Mouse (Mus musculus) CH12.LX (cell line): ENCODE data around the gene Iah1. TPM values are rescaled to one million over a fixed set of nuclear protein-coding genes. Genes with fewer than 3 reads are reported as not detected.
A peak's percentile ranks its signal among the peaks of the same experiment; 100 is the strongest.

Experiments used
- DNase-seq: peaks from one replicate; pipeline ENCODE4 v3.0.0-alpha.2; 2013; ENCODE audit errors: extremely low read depth
- H3K27ac ChIP-seq: 2 replicates; pipeline ENCODE4 v1.5.1; 2012; ENCODE audit warnings: low read depth, mild to moderate bottlenecking, control low read depth, moderate library complexity; ENCODE audit not compliant: insufficient read depth
- H3K27me3 ChIP-seq: replicated peaks from 2 replicates; pipeline ENCODE3; 2012; ENCODE audit warnings: inconsistent platforms
- H3K36me3 ChIP-seq, 2 experiments: replicated peaks in 1 of 2; 2 replicates each; pipeline versions ENCODE3 to v1.6.1; 2012; ENCODE audit warnings: inconsistent platforms in 1 of 2, low read length in 1 of 2, mild to moderate bottlenecking in 1 of 2, mixed read lengths in 1 of 2, moderate library complexity in 1 of 2; ENCODE audit not compliant: control insufficient read depth in 1 of 2, insufficient read depth in 1 of 2
- H3K4me1 ChIP-seq, 2 experiments: 2 replicates each; pipeline ENCODE4 v1.6.1; 2012; ENCODE audit warnings: inconsistent platforms in 1 of 2, moderate library complexity in 1 of 2; ENCODE audit not compliant: insufficient read depth in 2 of 2, control insufficient read depth in 1 of 2
- H3K4me2 ChIP-seq: 2 replicates; pipeline ENCODE4 v1.6.1; 2012; ENCODE audit warnings: low read depth, mild to moderate bottlenecking, control low read depth; ENCODE audit not compliant: poor library complexity, insufficient read depth, severe bottlenecking
- H3K4me3 ChIP-seq, 3 experiments: fragments of 150-350 bp in 1 of 3; sonication (generic) in 1 of 3; replicated peaks in 1 of 3; 2 replicates each; pipeline versions ENCODE3 to v1.5.1; 2011 to 2012; ENCODE audit warnings: low read depth in 2 of 3, low read length in 2 of 3, mild to moderate bottlenecking in 2 of 3, moderate library complexity in 2 of 3, control low read depth in 1 of 3, improper control_type of control experiment in 1 of 3, inconsistent platforms in 1 of 3, mixed read lengths in 1 of 3; ENCODE audit not compliant: poor library complexity in 1 of 3
- H3K79me2 ChIP-seq: replicated peaks from 2 replicates; pipeline ENCODE4 v1.6.1; 2012; ENCODE audit warnings: mild to moderate bottlenecking, moderate library complexity; ENCODE audit not compliant: control insufficient read depth, poor library complexity, insufficient read depth, severe bottlenecking; ENCODE audit errors: extremely low read depth
- H3K9ac ChIP-seq: 2 replicates; pipeline ENCODE4 v1.6.1; 2012; ENCODE audit warnings: low read depth, mild to moderate bottlenecking, control low read depth, moderate library complexity; ENCODE audit not compliant: insufficient read depth
- H3K9me3 ChIP-seq: replicated peaks from 2 replicates; pipeline ENCODE3; 2012; ENCODE audit warnings: low read length, inconsistent platforms, mixed read lengths
- BHLHE40 ChIP-seq: IDR thresholded peaks from 2 replicates; pipeline ENCODE4 v1.6.1; 2011; ENCODE audit warnings: mild to moderate bottlenecking, low read depth, low read length, improper control_type of control experiment
- CTCF ChIP-seq, 2 experiments: IDR thresholded peaks in 1 of 2; conservative IDR thresholded peaks in 1 of 2; 2 replicates each; pipeline ENCODE4 v1.5.1; 2011 to 2012; ENCODE audit warnings: low read depth in 2 of 2, low read length in 2 of 2, improper control_type of control experiment in 1 of 2, inconsistent platforms in 1 of 2, mild to moderate bottlenecking in 1 of 2, moderate library complexity in 1 of 2
- E2F4 ChIP-seq: IDR thresholded peaks from 2 replicates; pipeline ENCODE4 v1.6.1; 2011; ENCODE audit warnings: low read depth, low read length, improper control_type of control experiment; ENCODE audit not compliant: insufficient replicate concordance
- ELF1 ChIP-seq: IDR thresholded peaks from 2 replicates; pipeline ENCODE4 v1.6.1; 2014; ENCODE audit warnings: low read depth, mild to moderate bottlenecking, inconsistent platforms, low read length, improper control_type of control experiment
- JUN ChIP-seq: IDR thresholded peaks from 2 replicates; pipeline ENCODE4 v1.6.1; 2011; ENCODE audit warnings: low read depth, mild to moderate bottlenecking, low read length, improper control_type of control experiment, moderate library complexity; ENCODE audit not compliant: insufficient read depth
- KAT2A ChIP-seq: IDR thresholded peaks from 2 replicates; pipeline ENCODE4 v1.6.1; 2012; ENCODE audit warnings: low read length, improper control_type of control experiment, inconsistent platforms; ENCODE audit not compliant: insufficient replicate concordance
- MAX ChIP-seq: IDR thresholded peaks from 2 replicates; pipeline ENCODE4 v1.6.1; 2011; ENCODE audit warnings: low read length, improper control_type of control experiment
- MAZ ChIP-seq: IDR thresholded peaks from 2 replicates; pipeline ENCODE4 v1.6.1; 2012; ENCODE audit warnings: low read depth, mild to moderate bottlenecking, inconsistent platforms, low read length, improper control_type of control experiment, moderate library complexity
- MEF2A ChIP-seq: IDR thresholded peaks from 2 replicates; pipeline ENCODE4 v1.6.1; 2014; ENCODE audit warnings: low read depth, mild to moderate bottlenecking, inconsistent platforms, low read length, improper control_type of control experiment, borderline replicate concordance
- MXI1 ChIP-seq: IDR thresholded peaks from 2 replicates; pipeline ENCODE4 v1.6.1; 2011; ENCODE audit warnings: mild to moderate bottlenecking, low read depth, low read length, improper control_type of control experiment
- MYC ChIP-seq: IDR thresholded peaks from 2 replicates; pipeline ENCODE4 v1.6.1; 2011; ENCODE audit warnings: low read depth, mild to moderate bottlenecking, improper control_type of control experiment, low read length
- NELFE ChIP-seq: IDR thresholded peaks from 2 replicates; pipeline ENCODE4 v1.6.1; 2011; ENCODE audit warnings: low read depth, low read length, improper control_type of control experiment
- SMC3 ChIP-seq: IDR thresholded peaks from 2 replicates; pipeline ENCODE4 v1.6.1; 2011; ENCODE audit warnings: low read depth, low read length, improper control_type of control experiment
- TBP ChIP-seq: conservative IDR thresholded peaks from 2 replicates; pipeline ENCODE4 v1.6.1; 2011; ENCODE audit warnings: low read depth, low read length, improper control_type of control experiment
- TCF12 ChIP-seq: IDR thresholded peaks from 2 replicates; pipeline ENCODE4 v1.6.1; 2014; ENCODE audit warnings: low read depth, mild to moderate bottlenecking, inconsistent platforms, low read length, improper control_type of control experiment
- ZC3H11A ChIP-seq: IDR thresholded peaks from 2 replicates; pipeline ENCODE4 v1.6.1; 2012; ENCODE audit warnings: low read depth, mild to moderate bottlenecking, inconsistent platforms, low read length, improper control_type of control experiment
- ZKSCAN1 ChIP-seq: IDR thresholded peaks from 2 replicates; pipeline ENCODE4 v1.6.1; 2012; ENCODE audit warnings: low read depth, inconsistent platforms, low read length, improper control_type of control experiment, borderline replicate concordance
- ZNF384 ChIP-seq: IDR thresholded peaks from 2 replicates; pipeline ENCODE4 v1.6.1; 2012; ENCODE audit warnings: low read depth, low read length, improper control_type of control experiment, inconsistent platforms
- dilution Hi-C: fragments of 300-500 bp; cut with MboI; formaldehyde crosslinking; loops from 2 replicates; pipeline ENCODE4 v1.14.3; 2020; ENCODE audit warnings: low sequenced_read_pairs; ENCODE audit not compliant: extremely low pct_unique_long_range_greater_than_20kb, extremely low pct_ligation_motif_present
- in situ Hi-C: fragments of 300-500 bp; cut with MboI; formaldehyde crosslinking; loops from 3 replicates; pipeline ENCODE4 v1.14.3; 2019; ENCODE audit warnings: low sequenced_read_pairs, low pct_ligation_motif_present, low pct_unique_long_range_greater_than_20kb, mixed read lengths
- polyA plus RNA-seq: library from polyadenylated mRNA; unstranded; fragments of >175 nt; gene quantifications from 2 replicates; pipeline ENCODE4 v1.2.1, GENCODE M21; 2012; ENCODE audit warnings: low read depth; ENCODE audit not compliant: insufficient read length
- total RNA-seq, 2 experiments: library from RNA; depleted of rRNA; stranded (reverse); fragments of 300-350 nt in 1 of 2; fragments of >200 nt in 1 of 2; gene quantifications; 2 replicates each; pipeline ENCODE4 v1.2.3; 2012 to 2014

Iah1 gene
- total and polyA plus RNA-seq, 3 experiments, result 62.2 to 126 (median 106) TPM

DNA sequence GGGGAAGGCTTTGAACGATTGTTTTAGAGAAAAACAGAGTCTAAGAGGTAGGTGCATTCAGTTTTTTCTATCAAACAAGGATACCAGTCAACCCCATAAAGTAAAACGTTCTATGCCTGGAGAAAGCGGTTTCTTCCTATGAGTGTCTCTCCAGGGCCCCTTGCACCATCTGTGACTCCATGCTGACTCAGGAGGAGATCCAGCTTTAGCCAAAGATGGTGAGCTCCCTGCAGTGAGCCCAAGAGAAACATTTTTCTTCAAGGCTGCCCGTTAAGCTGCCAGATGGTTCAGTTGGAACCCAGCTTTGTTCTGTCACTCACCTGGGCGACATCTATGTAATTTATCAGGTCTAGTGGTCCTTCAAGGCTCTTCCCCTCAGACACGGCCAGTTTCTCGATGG, 41.7 kb upstream of the Iah1 start:
- Histone ChIP-seq H3K36me3 (peaks cover 26 to 82% of the 10 kb centered on the region in 2 experiments), H3K4me2 (no peak overlapping the region), H3K27ac (no peak overlapping the region), H3K4me3 (no peak overlapping the region), H3K4me1 (no peaks in the 10 kb centered on the region), H3K9me3 (no peaks in the 10 kb centered on the region), H3K9ac (no peak overlapping the region), H3K27me3 (no peaks in the 10 kb centered on the region), H3K79me2 (no peaks in the 10 kb centered on the region)
- in situ Hi-C loops, result loop anchor here (25.0 kb wide), 1 partner anchor 187 kb away; no protein-coding TSS in a partner anchor
- TF ChIP-seq MAZ (no peak), KAT2A (no peak), NELFE (no peak), ZKSCAN1 (no peak), ELF1 (no peak), TCF12 (no peak), JUN (no peak), MEF2A (no peak)
- DNase-seq, result no peak
- dilution Hi-C loops, result no loop called here

DNA sequence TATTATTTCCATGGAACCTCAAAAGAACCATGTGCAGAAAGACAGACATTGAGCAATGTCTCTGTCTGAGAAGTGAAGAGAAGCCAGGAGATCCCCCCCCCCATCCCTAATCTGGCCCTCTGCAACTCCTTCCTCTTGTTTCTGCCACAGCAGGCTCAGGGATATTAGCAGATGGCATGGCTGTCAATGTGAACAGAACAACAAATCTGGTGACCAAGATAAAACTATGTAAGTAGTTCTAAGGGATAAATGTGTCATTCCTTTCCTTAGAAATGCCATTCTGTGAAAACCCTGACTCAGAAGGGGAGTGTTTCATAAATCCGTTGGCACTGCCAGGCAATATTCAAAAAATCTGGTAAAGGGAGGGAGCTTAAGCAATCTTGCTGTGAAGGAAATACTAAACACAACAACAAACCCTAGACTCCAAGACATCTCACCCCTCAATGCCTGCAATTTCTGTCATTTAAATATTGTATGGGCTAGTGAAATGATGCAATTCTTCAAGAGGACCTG, 38.8 kb upstream of the Iah1 start:
- H3K27ac ChIP-seq, result no peak overlapping the region
- no peaks in the 10 kb centered on the region for H3K9me3 ChIP-seq
- peaks cover 6 to 67% of the 10 kb centered on the region in 2 experiments for H3K36me3 ChIP-seq
- H3K4me2 ChIP-seq, result no peak overlapping the region
- H3K4me1 ChIP-seq, result no peaks in the 10 kb centered on the region
- peaks cover under 1% of the 10 kb centered on the region; the same call in 1 of the 2 replicates for H3K79me2 ChIP-seq
- TF ChIP-seq MAX, result no peak
- no peak for TF ChIP-seq MXI1
- TF ChIP-seq ZNF384, result no peak
- in situ Hi-C loops, result loop anchor here (25.0 kb wide), 1 partner anchor 335 kb away; no protein-coding TSS in a partner anchor
- no peak for DNase-seq
- no peak overlapping the region for H3K4me3 ChIP-seq
- no peak overlapping the region for H3K9ac ChIP-seq
- H3K27me3 ChIP-seq, result no peaks in the 10 kb centered on the region
- dilution Hi-C loops, result no loop called here

DNA sequence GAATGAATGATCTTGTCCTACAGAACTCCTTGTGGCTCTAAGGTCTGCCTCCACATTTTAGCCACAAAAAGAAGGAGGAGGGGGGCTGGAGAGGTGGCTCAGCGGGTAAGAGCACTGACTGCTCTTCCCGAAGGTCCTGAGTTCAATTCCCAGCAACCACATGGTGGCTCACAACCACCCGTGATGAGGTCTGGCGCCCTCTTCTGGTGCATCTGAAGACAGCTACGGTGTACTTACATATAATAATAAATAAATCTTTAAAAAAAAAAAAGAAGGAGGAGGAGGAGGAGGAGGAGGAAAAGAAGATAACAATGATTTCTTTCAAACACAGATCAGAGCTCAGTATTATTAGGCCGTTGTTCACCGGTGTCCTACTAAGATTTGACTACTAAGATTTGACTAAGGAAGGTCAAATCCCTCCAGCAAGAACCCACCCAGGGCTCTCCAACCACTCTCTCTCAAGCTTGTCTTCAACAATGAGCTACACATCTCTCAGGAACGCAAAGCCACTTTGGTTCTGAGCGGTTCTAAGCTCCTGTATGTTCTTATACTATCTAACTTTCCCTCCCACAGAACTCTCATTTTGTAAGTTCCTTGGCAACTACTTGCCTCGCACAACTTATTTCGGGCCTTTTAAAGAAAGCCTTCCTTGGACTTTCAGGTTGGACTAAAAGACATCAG, 31.3 kb upstream of the Iah1 start, which contains the start of gene Cpsf3:
Gene Cpsf3 (plus strand): TSS at position 631 of the 681 bp plus-strand sequence.
- peak within 1 kb of the TSS; percentile 90 for H3K9ac ChIP-seq
- peak; percentile 38 for DNase-seq
- peaks cover 6 to 17% of the 10 kb centered on the region in 2 experiments; a peak in 3 of 4 replicates for H3K4me1 ChIP-seq
- H3K4me3 ChIP-seq, result peak within 1 kb of the TSS; percentile 90 to 94 (median 92)
- no peaks in the 10 kb centered on the region for H3K27me3 ChIP-seq
- in situ Hi-C loops, result loop anchor here (25.0 kb wide), 1 partner anchor 327 kb away; no protein-coding TSS in a partner anchor
- TF ChIP-seq BHLHE40 (no peak), TBP (no peak), SMC3 (no peak), E2F4 (no peak), CTCF (conservative IDR thresholded peaks at IDR 0.05 in 1 of 2, IDR thresholded peaks at IDR 0.05 in 1 of 2; ENCODE audit: low read depth in 2 of 2, low read length in 2 of 2) (peak in 1 of 2 experiments; percentile 45; a peak in 2 of 4 replicates), MYC (no peak), ZC3H11A (no peak), ELF1 (no peak)
- H3K27ac ChIP-seq, result peak within 1 kb of the TSS; percentile 27
- H3K79me2 ChIP-seq, result peaks cover 42% of the 10 kb centered on the region
- H3K36me3 ChIP-seq, result peaks cover 2 to 42% of the 10 kb centered on the region in 2 experiments
- H3K9me3 ChIP-seq, result no peaks in the 10 kb centered on the region
- dilution Hi-C loops, result no loop called here
- peak within 1 kb of the TSS; percentile 66 for H3K4me2 ChIP-seq
